Mouse (Mus musculus): ENCODE measurements at regions not wholly inside any gene's neighbourhood (a gene's known extent, or its start where the extent isn't known, plus 50 kb on each side); places are given as distances from the start of the nearest gene placed in this dataset.

- no peak for ATAC-seq (replicated peaks in 1 of 2; ENCODE audit: insufficient read depth in 1 of 2, low FRiP score in 2 of 2, low TSS enrichment in 1 of 2, low read depth in 1 of 2, poor library complexity in 2 of 2, severe bottlenecking in 2 of 2)
Measured at GRCm38 (mm10) chr6:143690866-143691265, 523.8 kb downstream of the Etnk1 start.

- peak; percentile 69 to 81 for ATAC-seq (replicated peaks in 1 of 2; ENCODE audit: insufficient read depth in 1 of 2, low FRiP score in 2 of 2, low TSS enrichment in 1 of 2, low read depth in 1 of 2, poor library complexity in 2 of 2, severe bottlenecking in 2 of 2)
Measured at GRCm38 (mm10) chr6:143697997-143698396, 531.0 kb downstream of the Etnk1 start.

- no peak for ATAC-seq (replicated peaks in 1 of 2; ENCODE audit: insufficient read depth in 1 of 2, low FRiP score in 2 of 2, low TSS enrichment in 1 of 2, low read depth in 1 of 2, poor library complexity in 2 of 2, severe bottlenecking in 2 of 2)
Measured at GRCm38 (mm10) chr6:143703984-143704383, 537.0 kb downstream of the Etnk1 start.

GRCm38 (mm10) chr6:143706451-143706850 lies 539.4 kb downstream of the Etnk1 start:
- ATAC-seq (replicated peaks in 1 of 2; ENCODE audit: insufficient read depth in 1 of 2, low FRiP score in 2 of 2, low TSS enrichment in 1 of 2, low read depth in 1 of 2, poor library complexity in 2 of 2, severe bottlenecking in 2 of 2): no peak

- no peak for ATAC-seq (replicated peaks in 1 of 2; ENCODE audit: insufficient read depth in 1 of 2, low FRiP score in 2 of 2, low TSS enrichment in 1 of 2, low read depth in 1 of 2, poor library complexity in 2 of 2, severe bottlenecking in 2 of 2)
Measured at GRCm38 (mm10) chr6:143714461-143714860, 547.4 kb downstream of the Etnk1 start.

GRCm38 (mm10) chr6:143750074-143750473 lies 583.1 kb downstream of the Etnk1 start:
- ATAC-seq (replicated peaks in 1 of 2; ENCODE audit: insufficient read depth in 1 of 2, low FRiP score in 2 of 2, low TSS enrichment in 1 of 2, low read depth in 1 of 2, poor library complexity in 2 of 2, severe bottlenecking in 2 of 2): no peak

GRCm38 (mm10) chr6:143751076-143752070 lies 584.4 kb downstream of the Etnk1 start:
- ATAC-seq (replicated peaks in 1 of 2; ENCODE audit: insufficient read depth in 1 of 2, low FRiP score in 2 of 2, low TSS enrichment in 1 of 2, low read depth in 1 of 2, poor library complexity in 2 of 2, severe bottlenecking in 2 of 2): peak; percentile 94 to 100

GRCm38 (mm10) chr6:143757462-143757861 lies 590.4 kb downstream of the Etnk1 start:
- no peak for ATAC-seq (replicated peaks in 1 of 2; ENCODE audit: insufficient read depth in 1 of 2, low FRiP score in 2 of 2, low TSS enrichment in 1 of 2, low read depth in 1 of 2, poor library complexity in 2 of 2, severe bottlenecking in 2 of 2)

- ATAC-seq (replicated peaks in 1 of 2; ENCODE audit: insufficient read depth in 1 of 2, low FRiP score in 2 of 2, low TSS enrichment in 1 of 2, low read depth in 1 of 2, poor library complexity in 2 of 2, severe bottlenecking in 2 of 2): no peak
Measured at GRCm38 (mm10) chr6:143768115-143768514, 601.1 kb downstream of the Etnk1 start.
